Mouse (Mus musculus) embryonic facial prominence, embryonic 10.5 days (tissue): ENCODE data around the gene Adh6a. TPM values are rescaled to one million over a fixed set of nuclear protein-coding genes. Genes with fewer than 3 reads are reported as not detected.

ENCODE experiments used
- polyA plus RNA-seq: library from polyadenylated mRNA; unstranded; fragments of >200 nt; fragmentation: Nextera tagmentation; extraction: Ambion mirVana; gene quantifications from 2 replicates; pipeline ENCODE4 v1.2.1, GENCODE M21; 2016

The Adh6a gene
- polyA plus RNA-seq, 1 experiment from 2014 or later: not detected

Other genes with a start within 250 kb of the Adh6a start
- gene 1110002E22Rik, start 248.2 kb upstream of the Adh6a start, polyA plus RNA-seq: 0.04 and 0.05 TPM in 2 replicates
- 0.09 TPM in 1 of 2 replicates, not detected in the other for gene Gm5105, start 245.9 kb upstream of the Adh6a start, polyA plus RNA-seq
- 18.1 and 20.0 TPM in 2 replicates for gene Trmt10a, start 169.8 kb upstream of the Adh6a start, polyA plus RNA-seq
- gene Mttp, start 168.3 kb upstream of the Adh6a start, polyA plus RNA-seq: 9.8 and 10.0 TPM in 2 replicates
- gene 4930579F01Rik, start 119.5 kb upstream of the Adh6a start, polyA plus RNA-seq: not detected in 2 replicates
- gene Adh7, start 95.5 kb upstream of the Adh6a start, polyA plus RNA-seq: not detected in 2 replicates
- not detected in 2 replicates for gene Adh1, start 52.3 kb upstream of the Adh6a start, polyA plus RNA-seq
- 0.55 and 0.93 TPM in 2 replicates for gene Adh6b, start 28.5 kb downstream of the Adh6a start, polyA plus RNA-seq
- not detected in 2 replicates for gene Adh4, start 102.2 kb downstream of the Adh6a start, polyA plus RNA-seq
- gene Adh5, start 129.8 kb downstream of the Adh6a start, polyA plus RNA-seq: 260 and 265 TPM in 2 replicates
- 46.2 and 48.8 TPM in 2 replicates for gene Metap1, start 176.2 kb downstream of the Adh6a start, polyA plus RNA-seq
- gene Eif4e, start 212.9 kb downstream of the Adh6a start, polyA plus RNA-seq: 529 and 534 TPM in 2 replicates